Mouse (Mus musculus): ENCODE measurements around the gene Epha4.

Epha4 gene

DNA sequence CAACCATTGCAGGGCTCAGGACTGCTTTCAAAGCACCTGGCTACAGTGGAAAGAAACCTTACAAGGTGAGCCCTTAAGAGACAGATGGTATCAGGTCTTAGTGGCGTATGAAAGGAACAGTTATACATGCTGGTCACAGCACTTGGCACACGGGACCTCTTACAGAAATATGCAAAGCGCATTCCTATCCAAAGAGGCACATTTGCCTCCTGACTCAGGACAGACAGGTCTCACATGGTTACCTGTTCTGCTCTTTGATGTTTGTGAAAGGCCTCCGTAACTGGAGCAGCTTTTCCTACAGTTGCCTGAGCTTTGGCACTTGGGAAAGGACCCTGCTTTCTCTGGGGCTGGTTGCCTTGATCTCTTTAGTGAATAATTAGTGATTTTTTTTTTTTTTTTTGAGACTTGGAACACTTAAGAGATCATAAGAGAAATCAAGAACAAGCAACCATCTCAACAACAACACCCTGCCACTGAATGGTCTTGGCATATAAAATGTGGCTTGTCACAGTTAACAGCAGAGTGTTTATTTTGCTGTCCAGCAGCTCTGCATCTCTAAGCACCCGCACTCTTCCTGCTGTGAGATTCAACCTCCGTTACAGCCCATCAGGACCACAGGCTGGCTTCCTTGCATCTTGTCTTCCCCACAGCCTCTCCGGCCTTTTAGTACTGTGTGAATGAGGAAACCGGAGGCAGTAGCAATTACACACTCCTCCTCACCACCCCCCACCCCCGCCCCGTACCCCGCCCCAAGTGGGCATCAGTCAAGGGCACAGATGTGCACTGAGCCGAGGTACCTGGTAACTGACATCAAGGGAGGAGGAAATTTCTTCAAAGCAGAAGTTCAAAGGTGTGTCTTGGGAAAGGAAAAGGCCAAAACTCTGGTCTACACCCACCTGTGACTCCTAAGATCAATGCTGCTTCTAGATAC is 41.2 kb downstream of the Epha4 start:
- no peak for DNase-seq

DNA sequence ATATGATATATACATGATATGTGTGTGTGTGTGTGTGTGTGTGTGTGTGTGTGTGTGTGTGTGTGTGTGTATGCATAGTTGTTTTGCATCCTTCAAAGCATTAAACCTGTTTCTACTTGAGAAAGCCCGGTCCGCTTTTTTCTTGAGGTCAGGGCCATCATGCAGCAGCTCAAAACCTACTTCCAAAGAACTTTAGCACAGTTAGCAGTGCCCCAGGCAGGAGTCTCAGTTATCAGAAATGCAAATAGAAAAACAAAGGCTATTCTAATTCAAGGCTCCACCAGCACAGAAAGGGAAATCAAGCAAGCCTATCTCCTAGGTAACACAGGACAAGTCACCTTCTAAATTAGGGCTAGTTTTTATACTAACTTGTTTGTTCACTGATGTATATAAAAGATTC is 42.3 kb downstream of the Epha4 start:
- DNase-seq, result no peak

DNA sequence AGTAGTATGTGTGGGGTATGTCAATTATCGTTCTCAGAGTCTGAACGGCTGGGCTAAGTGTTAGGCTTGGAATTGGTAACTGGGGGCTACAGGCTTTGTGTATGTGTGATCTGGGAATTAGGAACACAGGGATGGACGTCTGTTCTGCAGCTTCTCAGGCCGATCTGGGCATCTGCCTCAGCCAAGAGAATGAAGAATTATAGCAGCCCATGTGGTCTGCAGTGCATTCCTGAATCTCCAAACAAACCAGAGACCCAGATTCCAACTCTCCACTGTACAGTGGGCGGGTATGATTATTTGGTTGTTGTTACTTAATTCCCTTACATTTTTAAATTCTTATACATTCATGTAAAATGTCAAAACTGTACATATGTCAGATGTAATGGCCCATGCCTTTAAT is 43.4 kb downstream of the Epha4 start:
- no peak for DNase-seq

DNA sequence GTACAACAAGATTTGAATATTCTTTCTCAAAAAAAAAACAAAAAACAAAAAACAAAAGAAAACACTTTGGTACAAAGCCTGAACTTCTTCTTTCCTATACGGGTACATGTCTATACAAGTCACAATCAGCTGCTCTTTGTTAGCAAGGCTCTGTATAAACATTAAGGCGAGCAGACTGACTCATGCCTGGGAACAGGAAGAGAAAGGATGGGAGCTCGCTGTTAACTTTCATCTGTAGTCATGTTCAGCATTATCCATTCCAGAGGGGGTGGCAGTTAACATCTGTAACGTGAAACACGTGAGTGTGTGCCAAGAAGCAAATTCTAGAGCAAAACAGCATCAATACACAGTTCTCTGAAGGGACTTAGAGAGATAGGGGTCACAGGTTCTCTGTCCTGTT is 43.9 kb downstream of the Epha4 start:
- DNase-seq, result no peak

DNA sequence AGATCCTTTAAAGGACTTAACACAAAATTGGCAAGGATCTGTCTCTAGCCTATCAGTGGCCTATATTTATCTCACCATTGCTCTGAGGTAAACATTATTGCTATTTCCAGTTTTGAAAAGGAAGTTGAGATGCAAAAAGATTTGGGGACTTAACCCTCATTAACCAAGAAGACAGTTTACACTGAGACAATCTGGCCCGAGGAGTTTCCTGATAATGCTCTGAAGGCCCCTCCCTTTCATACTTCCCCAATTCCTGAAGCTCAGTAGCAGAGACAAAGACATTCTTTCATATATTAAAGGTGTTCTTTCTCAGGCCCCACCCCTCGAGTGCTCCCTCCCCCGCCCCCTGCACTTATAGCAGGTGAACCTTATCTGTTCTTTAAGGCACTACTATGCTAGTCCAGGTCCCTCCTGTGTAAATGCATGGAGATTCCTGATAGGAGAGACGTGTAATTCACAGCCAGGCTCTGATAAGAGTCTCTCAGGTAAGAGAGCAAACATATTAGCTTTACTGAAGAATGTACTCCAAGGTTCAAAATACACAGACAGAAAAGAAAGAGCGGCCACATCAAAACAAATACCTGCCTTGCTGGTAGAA is 46.1 kb downstream of the Epha4 start:
- no peak for DNase-seq

DNA sequence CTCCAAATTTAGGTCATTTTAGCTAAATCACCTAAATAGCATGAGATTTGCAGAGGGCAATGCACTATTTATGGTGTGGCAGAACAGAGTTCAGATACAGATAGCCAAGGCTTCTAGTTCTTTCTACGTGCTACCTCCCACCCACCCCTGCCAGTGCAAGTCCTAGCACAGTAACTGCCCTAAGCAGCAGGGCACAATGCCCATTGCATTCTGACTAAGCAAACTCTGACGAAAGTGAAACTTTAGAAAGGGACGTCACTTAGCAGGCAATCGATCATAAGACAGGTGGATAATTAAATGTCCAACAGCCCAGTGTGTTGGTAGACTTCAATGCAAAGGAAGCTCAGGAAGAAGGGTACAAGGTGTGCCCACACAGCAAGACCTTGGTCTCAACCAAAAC is 49.4 kb downstream of the Epha4 start:
- DNase-seq, result no peak

DNA sequence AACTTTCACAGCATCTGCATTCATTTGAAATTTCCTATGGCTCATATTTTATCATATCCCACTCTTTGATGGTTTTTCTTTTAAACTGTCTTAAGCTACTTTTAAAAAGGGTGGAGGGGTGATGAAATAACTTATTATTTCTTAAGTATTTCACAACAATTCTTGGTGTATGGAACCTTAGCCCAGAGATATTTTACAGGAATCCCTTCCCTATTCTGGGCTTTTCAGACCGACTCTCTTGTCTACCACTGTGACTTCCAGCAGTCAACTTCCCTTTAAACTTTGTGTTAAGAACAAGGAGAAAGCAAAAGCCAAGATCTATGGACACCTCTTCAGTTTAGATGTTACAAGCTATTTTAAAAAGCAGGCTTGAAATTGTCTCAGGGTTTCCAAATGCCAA is 50.8 kb downstream of the Epha4 start:
- DNase-seq, result no peak

DNA sequence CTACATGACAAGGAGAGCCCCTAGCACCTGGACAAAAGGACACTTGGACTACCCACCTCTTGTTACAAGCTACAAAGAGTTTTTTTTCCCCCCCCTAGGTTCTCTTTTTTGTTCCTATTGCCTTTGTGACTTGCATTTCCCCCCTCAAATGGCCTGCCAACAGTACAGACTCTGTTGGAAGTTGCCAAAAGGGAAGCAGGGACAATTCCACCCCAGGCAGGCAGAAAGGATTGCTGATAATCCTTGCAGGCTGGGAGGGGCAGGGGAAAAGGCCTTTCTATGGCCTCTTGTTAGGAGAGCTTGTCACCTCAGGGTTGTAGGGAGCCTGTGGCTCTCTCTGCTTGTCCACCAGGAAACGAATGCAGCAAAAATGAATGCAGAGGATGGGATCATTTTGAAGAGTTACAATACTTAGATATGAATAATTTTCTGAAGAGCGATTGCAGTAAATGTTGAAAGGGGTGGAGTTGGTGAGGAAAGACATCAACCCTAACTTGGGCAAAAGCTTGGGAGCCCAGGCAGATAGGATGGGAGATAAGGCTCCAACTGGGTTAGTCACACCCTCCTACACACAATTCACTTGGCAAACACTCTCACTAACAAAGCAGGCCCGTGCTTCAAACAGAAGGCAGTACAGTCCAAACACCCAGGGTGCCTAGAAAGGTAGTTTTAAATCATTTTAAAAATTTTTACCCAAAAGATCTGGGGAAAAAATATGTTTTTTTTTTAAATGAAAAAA is 52.8 kb downstream of the Epha4 start:
- peak; percentile 74 for DNase-seq

DNA sequence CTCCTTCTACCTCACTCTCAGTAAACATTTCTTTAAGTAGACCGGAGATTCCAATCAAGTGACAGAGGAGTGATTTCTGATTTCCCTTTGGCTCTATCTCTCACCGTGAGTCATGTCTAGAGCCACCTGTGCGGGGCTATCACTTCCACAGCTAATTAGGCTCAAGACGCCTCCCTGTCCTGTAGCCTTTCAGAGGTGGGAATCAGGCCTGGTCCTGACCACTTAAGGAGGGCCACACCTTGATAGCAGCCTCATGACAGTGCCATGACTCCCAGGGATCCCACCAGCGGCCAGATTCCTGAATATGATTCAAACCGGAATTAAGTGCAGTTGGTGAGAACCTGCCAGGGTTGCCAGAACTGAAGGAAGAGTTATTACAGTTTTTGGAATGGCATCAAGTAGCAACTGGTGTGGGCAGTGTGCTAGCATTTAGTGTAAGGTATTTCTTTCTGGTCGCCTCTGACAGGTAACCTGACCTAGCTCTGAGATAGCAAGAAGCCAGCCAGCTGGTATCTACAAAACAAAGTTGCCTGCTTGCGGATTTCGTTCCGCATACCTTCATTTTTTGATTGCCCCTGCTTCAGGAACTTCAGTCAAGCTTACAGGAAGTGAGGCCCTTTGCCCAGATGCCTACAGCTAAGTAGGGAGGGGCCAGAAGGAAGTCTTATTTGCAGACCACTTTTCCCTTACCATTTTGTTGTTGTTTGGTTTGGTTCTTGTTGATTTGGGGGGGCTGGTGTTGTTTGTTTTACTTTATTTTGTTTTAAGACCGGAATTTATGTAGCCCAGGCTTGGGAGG is 53.9 kb downstream of the Epha4 start:
- no peak for DNase-seq

DNA sequence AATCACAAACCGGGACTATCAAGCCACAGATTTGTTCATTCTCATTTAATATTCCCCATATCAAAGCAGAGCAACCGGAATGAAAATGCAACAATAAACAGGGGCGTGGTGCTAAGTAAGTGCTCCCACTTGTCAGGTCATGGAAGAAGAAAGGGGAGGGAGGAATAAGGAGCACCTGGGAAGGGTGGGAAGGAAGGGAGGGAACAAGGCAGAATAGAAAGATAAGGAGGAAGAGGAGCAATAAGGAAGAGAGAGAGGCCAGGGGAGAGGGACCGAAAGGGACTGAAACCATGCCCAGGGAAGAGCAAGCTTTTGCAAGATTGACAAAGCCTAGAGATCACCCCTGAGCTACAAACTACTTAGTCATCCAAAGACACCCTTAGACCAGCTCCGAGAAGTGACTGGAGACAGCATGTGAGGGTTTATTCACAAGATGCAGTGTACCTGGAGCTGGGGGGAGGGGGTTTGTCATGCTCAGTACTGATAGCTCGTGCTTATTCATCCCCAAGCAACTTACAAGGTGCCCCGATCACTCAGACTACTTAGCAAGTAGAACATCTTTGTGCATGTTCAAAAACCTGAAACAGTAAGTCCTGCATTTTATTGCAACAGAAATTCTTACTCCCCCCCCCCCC is 56.0 kb downstream of the Epha4 start:
- DNase-seq, result no peak

DNA sequence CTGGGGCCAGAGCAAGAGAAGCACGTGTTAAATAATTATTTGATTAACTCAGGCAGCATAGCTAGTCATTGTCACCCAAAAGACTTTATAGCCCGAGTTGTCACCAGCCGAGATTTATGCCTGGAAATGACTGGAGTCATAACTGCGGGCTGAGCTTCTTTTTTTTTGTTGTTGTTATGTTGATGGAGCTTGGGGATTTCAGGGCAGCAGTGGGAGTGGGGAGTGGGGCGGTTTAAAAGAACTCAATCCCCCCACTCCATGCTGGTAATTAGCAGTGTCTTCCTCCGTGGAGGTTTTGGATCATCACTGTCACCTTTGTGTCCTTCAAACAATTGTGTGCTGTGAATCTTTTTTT is 57.5 kb downstream of the Epha4 start:
- no peak for DNase-seq

DNA sequence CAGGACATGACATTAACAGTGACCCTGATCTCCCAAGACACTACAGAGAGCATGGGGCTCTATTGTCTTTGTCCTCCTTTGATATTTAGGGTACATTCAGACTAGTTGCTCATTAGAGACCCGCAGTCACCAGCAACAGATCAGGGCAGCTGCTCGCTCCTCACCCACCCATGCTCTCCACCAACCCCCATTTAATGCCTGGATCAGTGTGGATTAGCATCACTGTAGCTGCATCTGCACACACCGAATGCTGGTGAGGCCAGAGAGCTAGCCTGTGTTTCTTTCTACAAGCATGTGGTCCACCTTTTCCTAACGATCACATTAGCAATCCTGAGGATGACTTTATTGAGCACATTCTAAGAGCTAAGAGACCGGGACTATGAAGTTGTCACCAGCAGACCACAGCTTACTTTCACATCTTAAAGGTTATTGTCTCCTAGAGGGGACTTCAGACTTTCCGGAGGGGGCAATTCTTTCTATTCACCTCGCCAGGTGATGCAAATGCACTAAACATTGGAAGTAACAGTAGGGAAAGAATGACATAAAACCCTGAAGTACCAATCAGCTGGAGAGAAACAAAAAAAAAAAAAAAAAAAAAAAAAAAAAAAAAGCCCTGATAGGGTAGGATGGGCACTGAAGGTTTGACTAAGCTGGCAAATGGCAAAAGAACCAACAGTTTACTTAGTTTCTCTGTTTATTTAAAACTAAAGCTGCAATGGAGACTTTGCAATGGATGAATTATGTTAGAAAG is 58.0 kb downstream of the Epha4 start:
- no peak for DNase-seq

DNA sequence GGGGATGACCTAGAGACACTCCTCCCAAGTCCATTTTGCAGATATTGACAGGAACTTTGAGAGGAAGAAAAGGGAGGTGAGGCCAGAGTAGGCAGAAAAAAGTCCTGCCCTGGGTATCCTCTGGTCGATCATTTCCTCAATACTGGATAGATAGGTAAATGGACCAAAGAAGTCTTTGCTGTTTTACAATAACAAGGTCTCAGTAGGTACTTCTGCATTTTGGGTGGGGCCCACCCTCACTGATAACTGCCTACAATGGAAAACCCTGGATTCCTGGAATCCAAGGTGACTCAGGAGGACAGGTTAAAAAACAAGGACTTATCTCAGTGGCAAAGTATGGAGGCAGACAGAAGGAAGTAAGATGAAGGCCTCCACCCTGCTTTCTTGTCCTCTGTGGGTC is 61.1 kb downstream of the Epha4 start:
- DNase-seq, result no peak

DNA sequence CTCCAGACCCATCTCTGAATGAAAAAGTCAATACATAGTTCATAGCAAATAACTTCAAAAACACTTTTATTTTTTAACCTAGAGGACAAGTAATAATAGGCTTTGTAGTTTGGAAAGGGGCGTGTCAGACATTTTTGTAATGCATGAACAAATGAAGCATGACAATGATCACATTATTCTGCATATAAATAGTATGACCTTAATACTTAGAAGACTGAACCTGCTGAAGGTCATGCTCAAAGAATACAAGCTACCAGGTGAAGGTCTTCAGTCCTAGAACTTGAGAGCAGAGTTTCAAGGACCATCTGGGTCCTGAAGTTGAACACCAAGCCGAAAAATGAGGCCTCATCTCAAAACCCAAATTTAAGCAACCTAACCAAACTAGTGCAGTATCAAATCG is 62.2 kb downstream of the Epha4 start:
- DNase-seq, result no peak

DNA sequence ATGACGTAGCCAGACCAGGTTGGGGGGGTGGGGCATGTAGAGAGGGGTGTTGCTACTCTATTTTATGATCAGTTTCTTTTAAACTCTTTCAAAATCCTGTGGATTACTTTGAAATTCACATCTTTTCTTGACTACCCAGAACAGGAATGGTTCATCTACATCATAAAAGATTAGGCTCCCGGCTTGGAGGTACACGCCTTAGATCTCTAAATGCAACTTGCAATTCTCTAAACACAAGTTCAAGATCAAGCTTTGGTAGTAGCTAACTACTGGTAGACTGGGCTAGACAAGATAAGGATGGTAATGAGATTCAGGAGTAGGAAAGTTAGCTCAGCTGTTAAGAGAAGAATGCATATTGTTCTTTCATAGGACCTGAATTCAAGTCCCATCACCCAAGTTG is 63.3 kb downstream of the Epha4 start:
- no peak for DNase-seq

DNA sequence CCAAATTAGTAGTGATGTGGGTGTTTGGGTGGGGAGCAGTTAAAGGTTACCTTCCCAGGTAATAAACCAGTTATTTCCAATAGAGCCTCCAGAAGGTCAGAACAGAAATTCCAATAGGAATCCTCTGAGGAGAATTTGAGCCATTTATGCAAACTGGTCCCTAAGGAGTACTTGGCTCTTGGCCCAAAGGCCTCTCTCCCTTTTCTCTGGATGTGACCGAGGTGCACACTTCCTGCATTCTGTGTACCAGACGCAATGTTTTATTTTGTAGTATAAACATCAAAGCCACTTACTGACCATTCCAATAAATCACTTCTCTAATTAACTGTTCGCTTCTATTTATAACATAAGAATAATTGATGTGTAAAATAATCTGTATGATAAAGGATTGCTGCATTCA is 64.7 kb downstream of the Epha4 start:
- no peak for DNase-seq

DNA sequence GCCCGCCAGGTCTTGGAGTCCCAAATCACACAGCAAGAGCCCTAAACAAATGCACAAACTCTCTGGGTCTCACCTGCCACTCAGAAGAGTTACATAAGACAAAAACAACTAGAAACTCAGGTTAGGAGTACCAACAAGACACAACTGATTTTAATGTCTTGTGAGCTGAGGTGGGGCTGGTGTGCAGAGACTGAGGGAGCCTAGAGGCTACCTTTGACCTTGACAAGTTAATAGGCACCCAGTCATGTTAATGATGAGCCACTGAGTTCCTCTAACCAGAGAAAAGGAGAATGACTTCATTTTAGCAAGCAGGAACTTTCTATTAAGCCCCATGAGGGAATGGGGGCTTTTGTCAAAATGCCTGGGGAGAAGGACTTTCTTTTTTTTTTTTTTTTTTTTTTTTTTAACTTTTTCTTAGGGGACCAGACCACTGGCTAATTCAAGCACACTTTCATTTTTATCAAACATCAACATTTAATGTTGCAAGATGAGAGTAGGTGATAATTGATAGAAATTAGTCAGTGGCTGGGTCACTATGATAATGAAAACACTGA is 67.8 kb downstream of the Epha4 start:
- no peak for DNase-seq

DNA sequence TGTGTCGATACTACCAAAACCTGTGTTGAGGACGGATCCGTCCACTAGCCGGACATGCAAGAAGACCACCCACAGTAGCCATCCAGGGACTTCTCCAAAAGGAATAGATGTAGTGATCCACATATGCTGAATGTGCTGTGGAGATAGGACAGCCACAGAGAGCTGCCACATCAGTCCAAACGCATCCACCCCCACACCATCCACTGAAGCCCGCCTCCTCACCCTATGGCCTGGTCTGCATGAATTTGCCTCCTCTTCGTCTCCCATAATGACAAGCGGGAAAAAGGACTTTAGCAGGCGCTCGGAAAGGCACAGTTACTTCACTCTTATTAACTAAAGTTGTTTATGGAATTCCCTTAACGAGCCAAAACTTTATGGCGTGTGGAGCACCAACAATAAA is 68.5 kb downstream of the Epha4 start:
- no peak for DNase-seq

DNA sequence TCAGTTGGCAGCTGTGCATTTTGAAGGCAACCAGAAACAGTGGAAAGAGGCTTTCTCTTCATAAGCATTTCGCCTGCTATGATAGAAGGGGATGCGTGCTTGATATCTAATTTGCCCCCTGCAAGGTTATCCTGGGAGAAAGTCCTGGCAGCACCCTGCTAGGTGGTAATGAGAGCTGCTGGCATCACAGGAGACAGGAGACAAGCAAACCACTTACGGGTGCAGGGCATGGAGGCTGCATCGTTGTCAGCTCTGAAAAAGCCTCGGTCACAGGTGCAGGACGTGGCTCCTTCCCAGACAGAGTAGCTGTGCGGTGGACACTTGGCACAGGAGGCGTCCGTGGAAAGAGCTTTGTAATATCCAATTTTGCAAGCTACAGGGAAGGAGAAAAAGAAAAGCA is 70.2 kb downstream of the Epha4 start:
- no peak for DNase-seq

DNA sequence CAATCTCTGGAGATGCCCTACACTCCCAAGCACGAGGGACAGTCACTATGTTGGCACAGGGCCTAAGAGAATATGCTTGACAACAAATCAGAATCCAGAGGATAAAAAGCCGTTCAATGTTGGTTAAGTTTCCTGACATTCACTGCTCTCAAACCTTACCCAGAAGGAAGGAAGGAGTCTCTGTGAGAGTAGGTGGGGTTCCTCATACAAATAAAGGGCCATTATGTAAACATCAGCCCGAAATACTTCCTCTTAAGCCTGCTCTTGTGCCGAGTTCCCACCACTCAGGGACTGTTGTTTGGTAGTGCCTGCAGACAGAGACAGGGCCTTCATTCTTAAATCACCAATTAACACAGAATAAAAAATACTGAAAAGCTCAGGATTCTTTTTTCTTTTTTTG is 72.9 kb downstream of the Epha4 start:
- no peak for DNase-seq

DNA sequence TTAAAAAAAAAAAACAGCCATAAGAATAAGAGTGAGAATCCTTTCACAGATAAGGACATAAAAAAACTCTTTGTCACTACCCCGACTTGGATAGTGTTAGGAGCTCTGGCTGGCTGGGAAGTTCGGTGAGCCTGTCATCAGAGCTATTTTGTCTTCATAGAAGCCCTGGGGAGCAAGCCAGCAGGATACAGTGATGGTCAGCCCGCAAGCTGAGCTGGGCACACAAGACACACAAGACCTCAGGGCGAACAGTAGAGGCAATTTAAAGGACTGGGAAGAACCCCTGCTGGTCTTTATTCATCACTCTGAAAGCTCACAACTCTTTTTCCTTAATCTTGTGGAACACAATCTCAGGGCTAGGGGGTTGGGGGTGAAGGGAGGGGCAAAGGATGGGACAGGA is 73.5 kb downstream of the Epha4 start:
- no peak for DNase-seq

DNA sequence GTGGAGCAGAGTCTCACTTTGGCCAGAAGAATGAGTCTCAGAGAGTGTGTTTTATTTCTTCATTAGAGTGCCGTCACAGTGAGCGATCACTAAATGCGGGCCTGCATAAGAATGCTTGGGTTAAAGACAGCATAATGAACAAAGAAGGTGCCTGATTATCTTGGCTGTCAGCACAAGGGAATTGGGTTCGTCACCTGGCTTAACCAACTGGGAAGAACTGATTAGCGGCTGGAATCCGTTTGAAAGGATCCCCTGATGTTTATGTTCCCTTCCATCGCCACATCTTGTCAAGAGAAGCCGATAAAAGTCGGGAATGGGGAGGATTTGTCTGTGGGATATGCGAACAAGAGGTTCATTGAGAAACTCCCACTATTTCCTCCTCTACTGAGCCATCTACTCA is 74.4 kb downstream of the Epha4 start:
- no peak for DNase-seq

Data from layer of hippocampus, adult 9-11 months (tissue).